Mouse (Mus musculus) B cell, adult (primary cell): ENCODE data around the gene Xrcc5. TPM values are rescaled to one million over a fixed set of nuclear protein-coding genes. Genes with fewer than 3 reads are reported as not detected.

ENCODE experiments used
- total RNA-seq: library from RNA; stranded (reverse); gene quantifications from 4 replicates; pipeline ENCODE4 v1.2.4, GENCODE M21; 2023; ENCODE audit not compliant: inconsistent age

Gene Xrcc5
- 24.1 to 25.7 TPM (median 25.1 TPM) in 4 replicates for total RNA-seq

DNA sequence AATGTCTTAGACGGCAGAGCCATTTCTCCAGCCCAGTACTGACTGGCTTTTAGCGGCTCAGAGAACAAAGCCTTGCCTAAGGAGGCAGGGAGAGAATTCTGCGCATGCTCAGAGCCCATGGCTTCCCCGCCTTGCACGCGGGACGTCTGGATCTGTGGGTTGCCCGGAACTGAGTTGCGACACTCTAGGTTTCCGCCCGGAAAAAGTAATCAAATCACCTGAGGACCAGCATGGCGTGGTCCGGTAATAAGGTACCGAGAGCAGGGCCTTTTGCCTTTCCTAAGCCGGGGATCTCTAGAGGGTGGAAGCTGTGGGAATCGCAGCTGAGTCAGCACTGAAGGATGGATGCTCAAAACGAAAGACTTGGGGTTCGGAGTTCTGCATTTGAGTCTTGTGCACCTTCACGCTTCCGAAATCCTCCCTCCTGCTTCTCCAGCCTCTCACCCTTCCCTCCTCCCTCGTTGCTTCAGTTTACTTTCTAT lies at the start of gene Xrcc5:
Gene Xrcc5 (plus strand): TSS at position 105 of the 482 bp plus-strand sequence.

GRCm38 (mm10) chr1:72283992-72284485 lies 23.2 kb upstream of the Xrcc5 start, which contains the start of the genes Pecr and Tmem169:
Pecr (minus strand) TSS chr1:72284314.
Tmem169 (plus strand) TSS chr1:72284369.

Other genes starting within 250 kb of the Xrcc5 start
- gene Mreg, start 95.1 kb upstream of the Xrcc5 start, total RNA-seq: 2.8 to 5.0 TPM (median 3.9 TPM) in 4 replicates
- gene Pecr, start 23.1 kb upstream of the Xrcc5 start, total RNA-seq: 2.3 to 4.1 TPM (median 3.0 TPM) in 4 replicates
- gene Tmem169, start 23.1 kb upstream of the Xrcc5 start, total RNA-seq: not detected in 4 replicates
- 0.12 to 0.26 TPM (median 0.13 TPM) in 3 of 4 replicates, not detected in the other for gene March4, start 229.5 kb downstream of the Xrcc5 start, total RNA-seq